Mouse (Mus musculus) stomach, postnatal 0 days (tissue): ENCODE data around the gene Foxf2.

Source experiments
- CTCF ChIP-seq: IDR thresholded peaks from 2 replicates; pipeline ENCODE4 v1.5.1; 2016; ENCODE audit warnings: antibody characterized with exemption, low read depth, mild to moderate bottlenecking, moderate library complexity
- EP300 ChIP-seq: optimal IDR thresholded peaks from 2 replicates; pipeline ENCODE3; 2016; ENCODE audit warnings: antibody characterized with exemption

DNA sequence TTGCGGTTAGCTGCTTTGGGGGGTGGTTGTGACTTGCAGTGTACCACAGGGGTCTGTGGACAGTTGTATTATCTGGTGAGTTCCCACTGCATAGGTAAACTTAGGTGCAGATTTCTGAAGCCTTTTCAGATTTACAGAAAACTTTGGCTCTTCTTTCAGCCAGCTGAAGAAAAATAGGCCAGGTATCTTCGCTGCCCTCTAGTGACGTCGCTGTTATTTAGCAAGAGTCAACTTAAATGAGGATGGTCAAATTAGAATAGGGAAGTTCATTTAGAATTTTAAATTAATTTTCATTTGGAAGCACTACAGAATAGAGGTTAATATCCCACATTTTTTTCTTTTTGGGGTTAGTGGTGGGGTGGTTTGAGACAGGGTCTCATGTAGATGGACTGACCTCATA lies 30.6 kb downstream of the Foxf2 start:
- TF ChIP-seq CTCF (peak; percentile 53), EP300 (no peak)
